Mouse (Mus musculus) erythroblast, adult 5-6 weeks (primary cell): ENCODE results near the gene Ripor3. TPM values are rescaled to one million over a fixed set of nuclear protein-coding genes. Genes with fewer than 3 reads are reported as not detected.

Source experiments
- ATAC-seq: replicated peaks from 2 replicates; pipeline ENCODE4 v1.8.0; 2016; ENCODE audit warnings: moderate number of reproducible peaks, mild to moderate bottlenecking, moderate TSS enrichment, inconsistent platforms; ENCODE audit not compliant: poor library complexity, low FRiP score, severe bottlenecking
- total RNA-seq, 2 experiments: library from RNA; stranded (forward) in 1 of 2; stranded (reverse) in 1 of 2; fragments of 150-400 nt in 1 of 2; fragments of 200-764, 138-1000 nt in 1 of 2; gene quantifications; 2 replicates each; pipeline versions ENCODE4 v1.2.3 to v1.2.4; 2015 to 2017; ENCODE audit warnings: low replicate concordance in 2 of 2

Ripor3 gene
- total RNA-seq, 2 experiments from 2014 or later, result not detected

DNA sequence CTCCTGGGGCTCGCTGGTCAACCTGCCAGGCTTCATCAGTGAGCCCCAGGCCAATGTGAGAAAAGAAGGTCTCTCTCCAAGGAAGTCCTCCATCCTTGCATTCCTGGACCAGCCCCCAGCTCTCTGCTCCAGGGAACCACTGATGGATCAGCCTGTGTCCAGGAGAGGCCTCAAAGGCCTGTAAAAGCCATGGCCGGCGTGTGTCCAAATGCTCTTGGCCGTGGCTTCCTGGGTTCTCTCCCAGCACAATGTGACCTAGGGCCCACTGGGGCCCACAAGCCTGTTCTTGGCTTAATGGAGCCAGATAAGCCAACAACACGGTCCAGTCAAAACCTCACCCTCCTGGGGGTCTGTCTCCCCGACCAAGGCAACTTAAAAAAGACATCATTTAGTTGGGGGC is 25.5 kb upstream of the Ripor3 start:
- no peak for ATAC-seq

DNA sequence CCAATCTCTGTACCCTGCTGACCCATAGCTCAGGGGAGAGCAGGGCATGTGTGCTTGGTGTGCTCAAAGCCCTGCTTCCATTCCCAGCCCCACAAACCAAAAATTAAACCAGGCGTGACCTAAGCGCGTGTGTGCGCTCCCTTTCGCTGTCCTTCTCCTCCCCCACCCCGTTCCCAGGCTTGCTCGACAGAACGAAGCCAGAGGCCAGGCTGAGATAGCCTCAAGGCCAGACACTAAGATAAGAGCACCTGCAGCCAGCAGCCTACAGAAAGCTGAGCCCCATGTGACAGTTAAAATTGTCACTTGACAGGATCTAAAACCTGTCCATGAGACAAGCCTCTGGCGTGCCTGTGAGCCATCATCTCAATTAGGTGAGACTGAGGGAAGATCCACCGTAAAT is 23.5 kb upstream of the Ripor3 start:
- no peak for ATAC-seq

DNA sequence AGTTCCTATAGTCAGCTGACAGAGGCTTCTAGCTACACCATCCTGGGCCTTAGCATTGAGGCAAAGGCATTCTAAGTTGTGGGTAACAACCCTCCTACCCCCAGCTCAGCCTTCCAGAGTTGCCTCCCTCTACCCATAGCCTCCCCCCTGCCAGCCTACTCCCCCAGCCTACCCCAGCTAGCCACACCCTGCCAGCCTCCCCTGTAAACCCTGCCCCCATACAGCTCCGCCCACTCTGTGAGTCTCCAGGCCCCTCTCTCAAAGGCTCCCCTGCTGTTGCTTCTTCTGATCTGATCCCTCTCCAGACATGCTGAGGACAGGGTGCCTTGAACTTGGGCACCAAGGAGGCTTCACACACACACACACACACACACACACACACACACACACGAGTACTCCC is 21.4 kb upstream of the Ripor3 start:
- ATAC-seq, result no peak

DNA sequence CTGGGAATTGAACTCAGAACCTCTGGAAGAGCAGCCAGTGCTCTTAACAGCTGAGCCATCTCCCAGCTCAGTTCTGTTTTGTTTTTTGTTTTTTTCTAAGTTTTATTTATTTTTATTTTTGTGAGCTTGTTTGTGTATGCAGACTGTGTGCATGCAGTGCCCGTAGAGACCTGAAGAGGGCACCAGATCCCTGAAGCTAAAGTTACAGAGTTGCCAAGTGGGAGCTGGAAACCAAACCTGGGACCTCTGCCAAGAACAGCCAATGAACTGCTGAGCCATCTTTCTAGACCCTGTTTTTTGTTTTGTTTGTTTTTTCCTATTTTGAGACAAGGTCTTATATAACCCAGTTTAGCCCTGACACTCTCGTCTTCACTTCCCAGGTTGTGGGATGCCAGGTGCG is 18.0 kb upstream of the Ripor3 start:
- no peak for ATAC-seq

DNA sequence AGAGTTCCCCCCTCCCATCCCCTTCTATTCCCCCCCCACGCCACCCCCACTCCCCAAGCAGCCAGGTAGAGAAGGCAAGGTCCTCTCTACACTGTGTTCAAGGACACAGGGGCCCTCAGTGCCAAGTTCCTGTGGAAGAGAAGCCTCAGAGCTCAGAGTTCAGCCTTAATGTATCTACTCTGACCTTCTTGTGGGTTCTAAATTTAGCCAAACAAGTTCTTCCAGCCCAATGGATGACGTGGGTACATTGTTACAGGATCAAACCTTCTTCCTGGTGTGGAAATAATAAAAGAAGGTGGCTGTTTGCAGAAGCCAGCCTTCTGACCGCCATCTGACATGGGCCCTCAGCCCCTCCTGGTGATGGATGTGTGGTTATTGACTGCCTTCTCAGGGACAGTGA is 16.0 kb upstream of the Ripor3 start:
- no peak for ATAC-seq

DNA sequence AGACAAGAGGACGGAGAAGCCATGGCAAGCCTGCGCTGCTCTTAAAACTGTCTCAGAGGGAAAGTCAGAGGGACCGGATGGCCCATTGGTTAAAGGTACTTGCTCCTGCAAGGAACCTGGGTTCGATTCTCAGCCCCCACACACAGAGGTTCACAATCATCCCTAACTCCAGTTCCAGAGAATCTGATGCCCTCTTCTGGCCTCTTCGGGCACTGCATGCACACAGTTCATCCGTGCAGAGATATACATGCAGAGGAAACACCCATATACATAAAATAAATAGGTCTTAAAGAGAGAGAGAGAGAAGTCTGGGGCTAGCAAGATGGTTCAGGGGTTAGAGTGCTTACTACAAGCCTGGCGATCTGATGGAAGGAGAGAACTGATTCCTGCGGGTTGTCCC is 15.5 kb upstream of the Ripor3 start:
- no peak for ATAC-seq

DNA sequence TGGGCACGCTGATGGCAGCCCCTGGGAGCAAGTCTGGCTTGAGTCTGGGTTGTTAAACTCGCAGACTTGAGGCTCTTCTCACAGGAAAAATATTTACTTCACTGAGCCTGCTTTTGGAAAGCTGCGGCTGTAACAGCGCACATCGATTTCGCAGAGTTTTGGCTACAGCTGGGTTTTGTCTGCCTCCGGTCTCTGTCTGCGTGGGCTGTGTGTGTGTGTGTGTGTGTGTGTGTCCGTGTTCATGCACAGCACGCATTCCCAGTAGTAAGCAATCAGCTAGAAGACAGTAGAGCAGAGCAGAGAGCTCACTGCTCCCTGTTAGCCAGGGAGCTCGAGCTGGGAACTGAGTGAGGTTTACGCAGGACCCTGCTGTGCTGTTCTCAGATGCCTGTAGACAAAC is 14.8 kb upstream of the Ripor3 start:
- no peak for ATAC-seq

DNA sequence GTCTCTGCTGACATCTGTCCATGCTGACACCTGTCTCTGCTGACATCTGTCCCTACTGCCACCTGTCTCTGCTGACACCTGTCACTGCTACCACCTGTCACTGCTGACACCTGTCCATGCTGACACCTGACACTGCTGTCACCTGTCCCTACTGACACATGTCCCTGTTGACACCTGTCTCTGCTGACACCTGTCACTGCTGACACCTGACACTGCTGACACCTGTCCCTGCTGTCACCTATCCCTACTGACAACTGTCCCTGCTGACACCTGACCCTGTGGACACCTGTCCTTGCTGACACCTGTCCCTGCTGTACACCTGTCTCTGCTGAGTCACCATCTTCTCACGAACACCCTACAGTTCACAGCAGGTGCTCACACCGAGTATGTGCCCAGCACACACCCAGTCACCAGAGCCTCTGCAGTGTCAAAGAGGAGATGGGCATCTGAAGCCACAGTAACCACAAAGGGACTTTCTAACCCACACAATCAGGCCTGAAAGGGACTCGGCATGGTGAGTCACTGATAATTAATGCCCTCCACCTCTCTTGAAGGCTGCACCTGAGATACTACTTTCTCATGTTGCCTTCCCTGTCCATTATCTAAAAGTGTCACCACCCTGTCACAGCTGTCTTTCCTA is 13.5 kb upstream of the Ripor3 start:
- ATAC-seq, result no peak; the same call in 1 of the 2 replicates

DNA sequence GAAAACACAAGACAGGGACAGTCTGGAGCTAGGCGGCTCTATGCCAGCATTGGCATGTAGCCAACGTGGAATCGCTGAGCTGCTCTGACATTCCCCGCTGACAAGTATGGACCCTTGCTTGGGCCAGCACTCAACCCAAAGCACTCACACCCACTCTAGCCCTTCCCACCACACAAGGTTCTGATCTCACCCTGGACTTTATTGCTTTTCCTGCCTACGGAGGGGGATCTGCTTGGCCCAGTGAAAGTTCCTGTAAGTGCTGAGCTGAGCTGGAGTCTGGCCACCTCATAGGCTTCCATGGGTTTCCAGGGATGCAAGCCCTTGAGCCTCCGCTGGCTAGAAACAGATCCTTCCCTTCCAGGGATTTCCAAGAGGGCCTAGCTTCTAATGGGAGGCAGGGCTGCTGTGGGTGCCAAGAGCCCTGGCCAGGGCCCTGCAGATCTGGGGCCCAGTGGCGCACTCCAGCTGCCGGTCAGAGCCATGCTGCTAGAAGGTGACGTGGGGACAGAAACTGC is 8.8 kb upstream of the Ripor3 start:
- ATAC-seq, result no peak

DNA sequence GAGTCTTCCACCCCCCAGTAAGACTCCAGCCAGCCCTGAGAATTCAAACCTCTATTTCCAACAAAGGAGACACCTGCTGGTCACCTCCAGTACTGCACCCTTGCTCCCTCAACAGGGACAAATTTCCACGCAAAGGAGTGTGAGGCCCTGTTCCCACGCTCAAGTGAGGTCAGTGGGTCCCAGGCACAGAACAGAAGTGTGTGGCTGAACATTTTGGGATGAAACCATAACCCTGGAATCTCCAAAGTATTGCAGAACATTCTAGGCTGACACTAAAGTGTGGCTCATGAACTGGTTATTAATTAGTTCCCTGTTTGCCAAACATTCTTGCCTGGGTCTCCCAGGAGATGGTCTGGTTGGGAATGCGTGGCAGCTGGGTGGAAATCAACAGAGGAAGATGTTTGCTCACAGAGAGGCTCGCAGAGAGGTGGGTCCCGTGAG is 6.6 kb upstream of the Ripor3 start:
- peak; percentile 57; the same call in 1 of the 2 replicates for ATAC-seq

DNA sequence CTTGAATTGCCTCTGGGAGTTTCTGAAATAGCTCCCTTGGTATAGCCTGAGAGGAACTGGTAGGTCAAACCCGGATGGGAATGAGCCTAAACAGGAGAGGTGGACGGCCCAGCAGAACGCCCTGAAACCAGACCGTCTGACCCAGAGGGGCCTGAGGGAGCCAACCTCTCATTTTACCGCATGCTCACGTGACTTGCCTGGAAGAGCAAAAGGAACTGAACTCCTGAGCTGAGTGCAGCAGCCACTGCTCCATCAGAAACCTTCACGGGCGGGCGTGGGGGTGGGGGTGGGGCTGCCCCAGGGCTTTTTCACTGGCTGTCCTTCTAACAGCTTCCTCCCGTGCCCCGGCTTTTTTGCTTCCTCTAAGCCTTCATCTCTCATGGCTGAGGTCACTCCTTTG is 475 bp upstream of the Ripor3 start:
- no peak for ATAC-seq

DNA sequence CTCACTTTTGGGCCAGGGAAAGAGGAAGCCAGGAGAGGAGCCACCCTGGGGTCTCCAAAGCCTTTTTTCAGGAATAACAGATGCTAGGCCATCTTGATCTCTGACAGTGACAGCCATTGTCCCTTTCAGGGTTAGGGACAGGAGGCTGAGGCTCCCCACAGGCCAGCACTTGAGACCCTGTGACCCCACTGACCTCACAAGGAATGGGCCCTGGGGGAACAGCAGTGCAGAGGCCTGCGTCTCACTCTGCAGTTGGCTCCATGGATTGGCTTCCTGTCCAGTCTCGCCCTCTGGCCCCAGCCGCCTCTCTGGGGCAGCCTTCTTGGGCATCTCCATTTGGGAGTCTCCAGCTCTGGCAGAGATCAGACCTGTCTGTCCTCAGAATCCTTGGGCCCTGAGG is 2.3 kb downstream of the Ripor3 start:
- no peak for ATAC-seq

DNA sequence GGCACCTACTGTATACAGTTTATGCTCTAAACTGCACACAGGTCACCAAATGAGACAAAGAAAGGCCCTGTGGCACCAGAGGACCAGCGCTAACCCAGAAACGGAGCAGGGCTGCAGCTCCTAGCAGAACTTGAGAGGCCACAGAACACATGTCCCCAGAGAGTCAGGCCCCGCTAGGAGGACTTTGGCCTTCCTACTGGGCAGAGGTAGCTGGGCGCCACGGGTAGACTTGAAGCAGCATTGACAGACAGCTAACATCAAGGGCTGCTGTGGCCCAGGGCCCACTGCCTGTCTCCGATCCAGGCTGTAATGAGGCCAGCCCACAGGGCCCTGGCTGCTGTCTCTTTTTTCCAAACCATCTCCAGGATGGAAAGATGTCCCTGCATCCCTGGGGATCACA is 3.9 kb downstream of the Ripor3 start:
- no peak for ATAC-seq

DNA sequence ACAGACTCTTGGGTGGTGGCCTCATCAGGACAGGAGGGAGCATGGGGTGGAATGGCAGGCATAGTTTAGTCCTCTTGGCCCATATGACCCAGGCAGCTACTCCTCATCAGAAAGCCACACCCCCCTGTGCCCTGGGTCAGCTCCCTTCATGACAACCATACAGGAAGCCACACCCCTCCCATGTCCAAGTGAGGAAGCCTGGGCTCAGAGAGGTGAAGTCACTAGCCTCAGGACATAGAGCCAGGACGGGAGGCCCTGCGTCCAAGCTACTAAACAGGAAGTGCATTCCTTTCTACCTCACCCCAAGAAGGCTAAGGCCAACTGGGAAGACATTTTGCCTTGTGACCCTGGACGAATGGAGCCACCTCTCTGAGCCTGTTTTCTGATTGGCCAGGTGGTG is 4.8 kb downstream of the Ripor3 start:
- no peak for ATAC-seq

DNA sequence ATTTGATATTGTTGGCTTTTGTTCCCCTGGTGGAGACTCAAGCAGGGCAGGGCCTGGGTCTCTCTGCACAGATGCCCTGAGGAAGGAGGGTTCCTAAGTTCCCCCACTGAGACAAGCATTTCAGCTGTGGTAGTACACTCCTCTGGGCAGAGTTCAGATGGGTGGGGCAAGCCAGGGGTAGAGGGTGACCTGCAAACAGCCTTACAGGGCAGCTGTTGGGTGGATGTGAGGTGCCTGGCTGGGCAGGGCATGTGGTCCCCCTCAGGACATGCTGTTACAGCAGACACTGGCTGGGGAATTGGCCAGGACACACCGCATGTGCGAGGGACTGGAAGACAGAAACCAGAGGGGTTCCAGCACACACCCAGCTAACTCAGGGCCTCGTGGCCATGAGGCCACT is 5.4 kb downstream of the Ripor3 start:
- ATAC-seq, result no peak

DNA sequence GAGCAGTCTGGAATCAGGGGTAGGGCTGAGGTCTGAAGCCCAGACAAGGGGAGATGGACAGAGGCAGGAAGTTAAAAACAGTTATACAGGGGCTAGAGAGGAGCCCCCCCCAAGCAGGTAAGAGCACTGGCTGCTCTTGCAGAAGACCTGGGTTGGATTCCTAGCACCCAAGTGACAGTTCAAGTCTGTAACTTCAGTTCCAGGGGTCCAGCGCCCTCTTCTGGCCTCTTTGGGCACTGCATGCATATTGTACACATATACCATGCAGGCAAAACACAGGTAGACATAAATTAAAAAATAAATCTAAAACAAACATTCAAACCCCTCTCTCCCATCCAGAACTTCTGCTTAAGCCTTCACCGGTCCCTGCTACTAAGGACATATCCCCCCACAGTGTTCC is 6.0 kb downstream of the Ripor3 start:
- no peak for ATAC-seq

DNA sequence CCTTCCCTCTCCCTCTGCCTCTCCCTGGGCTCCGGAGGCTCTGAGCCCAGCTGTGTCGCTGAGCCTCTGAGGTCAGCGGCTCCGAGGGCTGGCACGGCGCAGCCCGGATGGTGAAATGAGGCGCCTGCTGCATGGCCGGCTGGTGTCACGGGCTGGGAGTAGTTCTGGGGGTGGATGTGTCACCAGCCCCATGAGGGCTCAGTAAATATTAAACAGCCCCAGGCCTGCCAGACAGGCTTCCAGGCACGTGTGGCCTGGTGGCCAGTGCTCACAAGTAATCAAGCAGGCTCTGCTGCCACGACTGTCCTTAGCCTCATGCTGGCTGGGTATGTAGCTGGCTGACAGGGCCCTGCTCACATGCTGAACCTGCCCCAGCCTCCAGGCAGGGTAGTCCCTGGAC is 7.0 kb downstream of the Ripor3 start:
- ATAC-seq, result no peak

DNA sequence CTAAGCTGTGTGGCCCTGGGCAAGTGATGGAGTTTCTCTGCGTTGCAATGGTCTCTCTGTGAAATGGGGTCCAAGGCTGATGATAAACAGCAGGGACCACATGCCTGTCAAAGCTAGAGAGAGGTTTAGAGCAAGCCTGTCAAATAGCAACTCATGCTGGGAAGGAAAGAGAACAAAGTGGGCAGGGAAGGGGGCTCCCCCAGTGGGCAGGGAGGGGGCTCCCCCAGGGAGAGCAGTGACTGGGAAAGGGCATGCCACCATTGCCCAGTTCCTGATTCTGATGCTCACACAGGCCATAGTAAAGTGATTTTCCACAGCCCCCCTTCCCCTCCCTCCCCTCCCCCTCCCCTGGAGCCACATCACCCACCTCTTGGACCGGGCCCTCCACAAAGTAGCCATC is 7.5 kb downstream of the Ripor3 start:
- ATAC-seq, result no peak

DNA sequence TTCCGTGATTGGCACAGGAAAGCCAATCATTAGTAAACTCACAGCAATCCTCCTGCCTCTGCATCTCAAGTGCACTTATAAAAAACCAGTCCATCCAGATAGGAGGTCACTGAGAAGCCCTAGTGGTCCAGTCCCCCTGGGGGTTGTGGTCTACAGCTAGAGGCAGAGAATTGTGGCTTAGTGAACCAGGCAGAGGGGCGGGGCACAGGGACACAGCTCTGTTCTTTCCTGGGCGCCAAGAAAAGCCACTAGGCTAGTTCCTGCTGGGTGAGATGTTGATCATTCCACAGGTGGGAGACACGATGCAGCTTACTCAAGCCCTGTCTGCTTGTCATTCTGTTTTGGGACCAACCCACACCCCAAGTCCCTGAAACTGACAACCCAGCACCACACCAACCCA is 8.2 kb downstream of the Ripor3 start:
- no peak for ATAC-seq

DNA sequence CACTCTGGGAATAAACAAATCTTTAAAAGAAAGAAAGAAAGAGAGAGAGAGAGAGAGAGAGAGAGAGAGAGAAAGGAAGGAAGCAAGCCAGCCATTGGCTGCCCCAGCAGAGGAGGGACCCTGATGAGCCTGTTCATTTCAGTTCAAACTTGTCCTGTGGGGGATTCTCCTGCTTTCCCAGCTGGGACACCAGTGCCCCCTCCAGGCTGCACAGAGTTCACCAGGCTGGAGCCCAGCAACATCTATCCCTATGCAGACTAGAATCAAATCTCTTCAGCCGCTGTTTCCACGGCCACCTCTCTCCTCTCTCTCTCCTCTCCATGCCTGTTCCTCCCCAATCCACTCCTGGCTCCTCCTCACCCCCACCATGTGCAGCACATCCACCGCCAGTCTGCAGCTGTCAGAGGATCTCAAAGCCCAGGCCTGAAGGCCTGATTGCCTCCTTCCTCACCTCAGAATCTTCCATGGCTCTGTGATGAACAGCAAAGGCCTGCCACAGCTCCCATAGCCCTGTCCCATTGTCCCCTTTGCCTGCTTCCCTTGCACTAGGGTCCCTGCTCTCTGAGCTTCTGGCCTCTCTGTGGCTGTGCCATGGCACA is 11.2 kb downstream of the Ripor3 start:
- no peak for ATAC-seq

DNA sequence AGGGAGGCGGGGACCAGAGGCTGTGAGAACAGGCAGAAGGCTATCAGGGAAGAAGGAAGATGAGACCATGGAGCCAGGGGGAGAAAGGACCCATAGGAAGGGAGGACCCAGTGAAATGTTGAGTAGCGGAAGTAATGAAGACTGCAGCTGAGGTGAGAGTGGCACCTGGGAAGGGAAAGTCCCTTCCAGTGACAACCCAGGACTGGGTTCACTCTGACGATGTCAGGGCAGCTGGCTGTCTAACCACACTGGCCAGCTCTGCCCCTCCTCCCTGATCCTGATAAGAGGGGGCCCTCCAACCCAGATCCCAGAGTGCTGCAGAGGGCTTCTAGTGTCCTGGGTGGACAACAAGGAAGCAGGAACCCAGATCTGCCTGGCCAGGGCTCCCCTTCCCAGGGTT is 12.9 kb downstream of the Ripor3 start:
- ATAC-seq, result no peak

DNA sequence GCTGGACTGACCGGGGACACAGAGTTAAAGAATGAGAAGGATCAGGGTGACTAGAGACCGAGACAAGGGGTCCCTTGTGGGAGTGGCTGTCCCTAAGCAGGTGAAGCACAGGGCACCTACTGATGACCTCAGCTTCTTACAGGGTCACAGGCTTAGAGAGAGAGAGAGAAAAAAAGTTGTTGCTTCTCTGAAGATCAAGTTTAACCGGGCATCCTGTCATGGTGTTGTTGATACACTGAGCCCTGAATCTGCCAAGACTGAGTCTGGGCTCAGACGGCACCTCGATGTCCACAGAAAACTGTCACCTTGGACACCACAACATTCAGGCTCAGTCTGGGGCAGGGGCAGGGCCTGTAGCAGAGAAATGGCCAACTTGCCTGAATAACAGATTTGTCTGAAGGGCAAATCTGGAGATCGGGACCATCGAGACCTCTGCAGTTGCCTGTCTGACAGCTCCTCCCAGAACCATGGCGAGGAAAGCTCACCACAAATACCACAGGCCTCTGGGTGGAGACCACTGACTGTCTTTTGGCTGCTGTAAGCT is 13.7 kb downstream of the Ripor3 start:
- no peak for ATAC-seq
